Mouse (Mus musculus): ENCODE data around the gene Pou2af1. TPM values are rescaled to one million over a fixed set of nuclear protein-coding genes. Genes with fewer than 3 reads are reported as not detected.

The Pou2af1 gene
- 6.9 and 10.2 TPM in 2 replicates for polyA plus RNA-seq (2012; rRNA removed)

GRCm38 (mm10) chr9:51213023-51213728 is at the start of gene Pou2af1:
Gene Pou2af1 (plus strand): TSS chr9:51213708.

DNA sequence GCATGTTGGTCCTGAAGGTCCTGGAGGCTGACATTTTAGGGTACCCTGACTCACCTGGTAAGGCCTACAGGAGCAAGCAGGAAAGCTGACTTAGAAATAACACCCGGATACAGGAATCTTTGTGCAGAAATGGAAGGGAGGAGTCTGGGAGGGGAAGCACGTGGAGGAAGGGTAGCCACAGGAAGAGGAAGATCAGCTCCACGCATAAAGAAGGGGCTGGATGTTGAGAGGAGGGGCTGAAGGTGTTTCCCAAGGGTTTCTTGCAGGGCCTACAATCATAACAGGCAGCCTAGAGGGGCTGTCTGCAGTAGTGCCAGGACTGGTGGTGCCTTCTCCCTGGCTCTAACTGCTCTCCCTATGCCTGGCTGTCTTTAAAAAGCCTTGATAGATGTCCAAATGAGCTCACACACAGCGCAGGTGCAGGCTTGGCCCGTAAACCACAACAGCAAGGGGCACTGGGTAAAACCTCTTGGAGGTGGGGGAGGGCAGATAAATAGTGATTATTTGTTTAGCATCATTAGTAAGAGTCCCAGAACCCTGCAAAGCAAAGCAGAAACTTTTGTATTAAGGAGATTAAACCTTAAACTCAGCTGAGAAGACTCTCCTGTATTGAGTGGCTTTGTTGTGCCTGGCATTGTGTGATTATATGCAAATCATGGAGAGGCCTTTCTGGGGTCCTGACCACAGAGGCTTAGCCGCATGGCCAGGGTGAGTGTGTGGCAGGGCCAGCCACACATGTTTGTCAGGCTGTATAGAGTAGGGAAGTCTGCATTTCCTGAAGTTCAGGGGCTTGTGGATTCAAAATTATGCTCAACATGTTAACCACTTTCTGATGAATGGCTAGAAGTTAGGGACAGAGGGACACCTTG is 48.0 kb upstream of the Pou2af1 start, which contains the start of gene Gm32742:
Gene Gm32742, minus strand, starts transcription at position 206 of the 869 bp plus-strand sequence.

DNA sequence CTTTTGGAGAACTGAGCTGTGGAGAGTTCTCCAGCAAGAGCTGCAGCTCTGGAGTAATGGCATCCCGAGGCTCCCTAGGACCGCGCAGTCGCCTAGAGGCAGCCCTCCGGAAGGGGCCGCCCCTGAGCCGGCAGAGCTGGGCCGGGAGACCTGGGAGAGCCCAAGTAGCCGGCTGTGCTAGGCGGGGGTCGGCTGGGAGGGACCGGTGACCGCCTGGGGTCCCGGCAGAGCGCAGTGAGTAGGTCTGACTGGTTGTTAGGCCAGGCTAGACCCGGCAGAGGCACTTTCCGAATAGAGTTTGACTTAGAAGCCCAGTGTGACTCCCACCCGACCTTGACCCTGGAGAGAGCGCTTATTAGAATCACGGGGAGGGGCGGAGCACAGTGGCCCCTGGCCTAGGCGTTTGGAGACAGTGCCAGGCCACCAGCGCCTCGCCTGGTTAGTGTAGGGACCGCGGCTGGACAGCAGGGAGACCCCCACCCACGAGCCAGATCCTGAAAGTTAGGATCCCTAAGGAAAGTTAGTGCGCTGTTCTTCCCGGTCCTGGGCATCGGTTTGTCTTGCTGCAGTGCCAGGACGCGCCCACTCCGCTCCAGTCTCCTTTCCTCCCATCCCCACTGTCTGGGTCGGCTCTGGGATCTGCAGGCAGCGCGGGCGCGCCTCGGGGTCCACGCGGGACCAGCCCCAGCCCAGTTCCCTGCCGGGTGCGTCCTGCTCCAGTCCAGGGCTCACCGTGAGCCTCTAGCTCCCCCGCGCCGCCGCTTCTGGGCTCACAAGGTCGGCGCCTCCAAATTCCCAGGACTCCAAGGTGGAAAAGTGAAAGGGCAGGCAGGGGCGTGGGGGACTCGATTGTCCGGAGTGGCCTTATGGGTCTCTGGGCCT is 65.2 kb downstream of the Pou2af1 start, which contains the start of gene Colca2:
Gene Colca2, minus strand, starts transcription at position 70 of the 882 bp plus-strand sequence.

Other genes starting within 250 kb of the Pou2af1 start
- gene Sik2, start 204.6 kb upstream of the Pou2af1 start, polyA plus RNA-seq (2012; rRNA removed) = 4.5 and 5.1 TPM in 2 replicates
- gene Btg4, start 152.8 kb upstream of the Pou2af1 start, polyA plus RNA-seq (2012; rRNA removed) = not detected in 2 replicates
- 0.60 and 0.75 TPM in 2 replicates for gene Layn, start 136.6 kb upstream of the Pou2af1 start, polyA plus RNA-seq (2012; rRNA removed)
- gene 4833427G06Rik, start 111.6 kb upstream of the Pou2af1 start, polyA plus RNA-seq (2012; rRNA removed) = not detected in 2 replicates
- gene Gm32742, start 48.2 kb upstream of the Pou2af1 start, polyA plus RNA-seq (2012; rRNA removed) = 0.01 TPM in 2 replicates
- gene Colca2, start 64.9 kb downstream of the Pou2af1 start, polyA plus RNA-seq (2012; rRNA removed) = 0.27 and 0.32 TPM in 2 replicates
- 0.43 and 0.94 TPM in 2 replicates for gene 1810046K07Rik, start 115.2 kb downstream of the Pou2af1 start, polyA plus RNA-seq (2012; rRNA removed)

All from liver, embryonic 18 days (tissue).